Mouse (Mus musculus) thymus, postnatal 10 days (tissue): ENCODE measurements around the gene Inka1.

Source experiments
- DNase-seq, 2 experiments: peaks; one replicate each; pipeline ENCODE4 v3.0.0; 2021; ENCODE audit warnings: low spot score in 2 of 2

Gene Inka1

GRCm38 (mm10) chr9:107984052-107984753 is 1.5 kb downstream of the Inka1 start:
- no peak for DNase-seq

GRCm38 (mm10) chr9:107983421-107983890 is 2.2 kb downstream of the Inka1 start:
- peak in 1 of 2 experiments; percentile 42 for DNase-seq

GRCm38 (mm10) chr9:107982681-107983346 is 2.9 kb downstream of the Inka1 start, which contains the start of gene Gm20661:
TSS of gene Gm20661 (plus strand) at chr9:107983058.
- peak; percentile 61 to 62 for DNase-seq

GRCm38 (mm10) chr9:107981684-107982605 is 3.7 kb downstream of the Inka1 start:
- DNase-seq: peak in 1 of 2 experiments; percentile 23

GRCm38 (mm10) chr9:107978815-107979214 is 6.9 kb downstream of the Inka1 start:
- no peak for DNase-seq

GRCm38 (mm10) chr9:107975399-107976386 is 10.0 kb downstream of the Inka1 start, which contains the start of gene Uba7:
TSS of gene Uba7 (plus strand) at chr9:107975505.
- peak in 1 of 2 experiments; percentile 30 for DNase-seq

GRCm38 (mm10) chr9:107974491-107975171 is 11.0 kb downstream of the Inka1 start:
- DNase-seq: no peak

- no peak for DNase-seq
Observed at GRCm38 (mm10) chr9:107971690-107972541, 13.8 kb downstream of the Inka1 start.

- no peak for DNase-seq
Observed at GRCm38 (mm10) chr9:107970311-107970710, 15.4 kb downstream of the Inka1 start.

- DNase-seq: no peak
Observed at GRCm38 (mm10) chr9:107968531-107968930, 17.1 kb downstream of the Inka1 start.

- DNase-seq: no peak
Observed at GRCm38 (mm10) chr9:107967437-107967836, 18.2 kb downstream of the Inka1 start.

GRCm38 (mm10) chr9:107966676-107967075 is 19.0 kb downstream of the Inka1 start:
- DNase-seq: no peak

- DNase-seq: no peak
Observed at GRCm38 (mm10) chr9:107964681-107965080, 21.0 kb downstream of the Inka1 start.

GRCm38 (mm10) chr9:107963700-107964099 is 22.0 kb downstream of the Inka1 start:
- peak; percentile 54 to 86 for DNase-seq

GRCm38 (mm10) chr9:107962916-107963315 is 22.8 kb downstream of the Inka1 start:
- DNase-seq: no peak

- DNase-seq: no peak
Observed at GRCm38 (mm10) chr9:107961881-107962280, 23.8 kb downstream of the Inka1 start.

GRCm38 (mm10) chr9:107961351-107961762 is 24.3 kb downstream of the Inka1 start:
- DNase-seq: no peak

GRCm38 (mm10) chr9:107960928-107961327 is 24.8 kb downstream of the Inka1 start:
- no peak for DNase-seq

- no peak for DNase-seq
Observed at GRCm38 (mm10) chr9:107959896-107960295, 25.8 kb downstream of the Inka1 start.
